Mouse (Mus musculus): ENCODE measurements at regions not wholly inside any gene's neighbourhood (a gene's known extent, or its start where the extent isn't known, plus 50 kb on each side); places are given as distances from the start of the nearest gene placed in this dataset.
A peak's percentile ranks its signal among the peaks of the same experiment; 100 is the strongest.

GRCm38 (mm10) chr2:75570246-75570645 lies 88.8 kb upstream of the Hnrnpa3 start:
- H3K36me3 ChIP-seq (ENCODE audit: control insufficient read depth, insufficient read depth, low read length), result no peaks in the 10 kb centered on the region
- WGBS, result 52% methylated on average over 2 of the region's 2 CpGs
- no peak overlapping the region for H3K4me3 ChIP-seq (ENCODE audit: low read depth, low read length)
- no peak overlapping the region for H3K27ac ChIP-seq (ENCODE audit: insufficient read depth, low read depth, low read length)
- no peaks in the 10 kb centered on the region for H3K4me1 ChIP-seq (ENCODE audit: control insufficient read depth, insufficient read depth, insufficient read length, low read length)
- H3K27me3 ChIP-seq (ENCODE audit: control insufficient read depth, insufficient read depth, low read length), result no peaks in the 10 kb centered on the region
- TF ChIP-seq POLR2A (IDR thresholded peaks at IDR 0.05; ENCODE audit: low read depth, low read length) (no peak), CTCF (IDR thresholded peaks at IDR 0.05; ENCODE audit: extremely low read depth, insufficient read length, insufficient replicate concordance, low read depth, low read length) (no peak)

- Histone ChIP-seq H3K36me3 (ENCODE audit: control insufficient read depth, insufficient read depth, low read length) (no peaks in the 10 kb centered on the region), H3K4me3 (ENCODE audit: low read depth, low read length) (peak overlapping the region; percentile 50), H3K4me1 (ENCODE audit: control insufficient read depth, insufficient read depth, insufficient read length, low read length) (no peaks in the 10 kb centered on the region), H3K27me3 (ENCODE audit: control insufficient read depth, insufficient read depth, low read length) (peaks cover 8% of the 10 kb centered on the region; the same call in 1 of the 2 replicates), H3K27ac (ENCODE audit: insufficient read depth, low read depth, low read length) (no peak overlapping the region)
- WGBS, result under 1% methylated on average over 16 of the region's 16 CpGs
- TF ChIP-seq POLR2A (IDR thresholded peaks at IDR 0.05; ENCODE audit: low read depth, low read length) (0 out of 2 replicates have a peak, but pooled peaks have one; percentile 18), CTCF (IDR thresholded peaks at IDR 0.05; ENCODE audit: extremely low read depth, insufficient read length, insufficient replicate concordance, low read depth, low read length) (no peak)
Observed at GRCm38 (mm10) chr2:75584975-75585374, 74.1 kb upstream of the Hnrnpa3 start.

GRCm38 (mm10) chr2:75588572-75588971 lies 70.5 kb upstream of the Hnrnpa3 start:
- Histone ChIP-seq H3K4me3 (ENCODE audit: low read depth, low read length) (no peak overlapping the region), H3K27ac (ENCODE audit: insufficient read depth, low read depth, low read length) (no peak overlapping the region), H3K4me1 (ENCODE audit: control insufficient read depth, insufficient read depth, insufficient read length, low read length) (no peaks in the 10 kb centered on the region), H3K27me3 (ENCODE audit: control insufficient read depth, insufficient read depth, low read length) (peaks cover 27% of the 10 kb centered on the region), H3K36me3 (ENCODE audit: control insufficient read depth, insufficient read depth, low read length) (no peaks in the 10 kb centered on the region)
- under 1% methylated on average over 6 of the region's 6 CpGs for WGBS
- TF ChIP-seq CTCF (IDR thresholded peaks at IDR 0.05; ENCODE audit: extremely low read depth, insufficient read length, insufficient replicate concordance, low read depth, low read length) (no peak), POLR2A (IDR thresholded peaks at IDR 0.05; ENCODE audit: low read depth, low read length) (no peak)

- no peak overlapping the region for H3K27ac ChIP-seq (ENCODE audit: insufficient read depth, low read depth, low read length)
- peaks cover 29% of the 10 kb centered on the region for H3K27me3 ChIP-seq (ENCODE audit: control insufficient read depth, insufficient read depth, low read length)
- TF ChIP-seq POLR2A (IDR thresholded peaks at IDR 0.05; ENCODE audit: low read depth, low read length), result no peak
- no peak for TF ChIP-seq CTCF (IDR thresholded peaks at IDR 0.05; ENCODE audit: extremely low read depth, insufficient read length, insufficient replicate concordance, low read depth, low read length)
- peak overlapping the region; percentile 4; the same call in 1 of the 2 replicates for H3K4me3 ChIP-seq (ENCODE audit: low read depth, low read length)
- H3K36me3 ChIP-seq (ENCODE audit: control insufficient read depth, insufficient read depth, low read length), result no peaks in the 10 kb centered on the region
- no peaks in the 10 kb centered on the region for H3K4me1 ChIP-seq (ENCODE audit: control insufficient read depth, insufficient read depth, insufficient read length, low read length)
- 11% methylated on average over 19 of the region's 19 CpGs for WGBS
Observed at GRCm38 (mm10) chr2:75589452-75589851, 69.6 kb upstream of the Hnrnpa3 start.

GRCm38 (mm10) chr2:75590175-75590574 lies 68.9 kb upstream of the Hnrnpa3 start:
- no peak overlapping the region for H3K27ac ChIP-seq (ENCODE audit: insufficient read depth, low read depth, low read length)
- TF ChIP-seq POLR2A (IDR thresholded peaks at IDR 0.05; ENCODE audit: low read depth, low read length) (no peak), CTCF (IDR thresholded peaks at IDR 0.05; ENCODE audit: extremely low read depth, insufficient read length, insufficient replicate concordance, low read depth, low read length) (peak; percentile 90)
- no peaks in the 10 kb centered on the region for H3K36me3 ChIP-seq (ENCODE audit: control insufficient read depth, insufficient read depth, low read length)
- H3K4me1 ChIP-seq (ENCODE audit: control insufficient read depth, insufficient read depth, insufficient read length, low read length), result no peaks in the 10 kb centered on the region
- WGBS, result 5% methylated on average over 10 of the region's 10 CpGs
- peaks cover 29% of the 10 kb centered on the region for H3K27me3 ChIP-seq (ENCODE audit: control insufficient read depth, insufficient read depth, low read length)
- H3K4me3 ChIP-seq (ENCODE audit: low read depth, low read length), result no peak overlapping the region

GRCm38 (mm10) chr2:75600511-75600910 lies 58.5 kb upstream of the Hnrnpa3 start:
- no peaks in the 10 kb centered on the region for H3K27me3 ChIP-seq (ENCODE audit: control insufficient read depth, insufficient read depth, low read length)
- 17% methylated on average over 5 of the region's 5 CpGs for WGBS
- no peak for TF ChIP-seq POLR2A (IDR thresholded peaks at IDR 0.05; ENCODE audit: low read depth, low read length)
- TF ChIP-seq CTCF (IDR thresholded peaks at IDR 0.05; ENCODE audit: extremely low read depth, insufficient read length, insufficient replicate concordance, low read depth, low read length), result no peak

GRCm38 (mm10) chr2:75603175-75603871 lies 55.7 kb upstream of the Hnrnpa3 start:
- H3K27me3 ChIP-seq (ENCODE audit: control insufficient read depth, insufficient read depth, low read length), result no peaks in the 10 kb centered on the region
- peaks cover 6% of the 10 kb centered on the region; the same call in 1 of the 2 replicates for H3K4me1 ChIP-seq (ENCODE audit: control insufficient read depth, insufficient read depth, insufficient read length, low read length)
- no peak overlapping the region for H3K27ac ChIP-seq (ENCODE audit: insufficient read depth, low read depth, low read length)
- TF ChIP-seq POLR2A (IDR thresholded peaks at IDR 0.05; ENCODE audit: low read depth, low read length) (no peak), CTCF (IDR thresholded peaks at IDR 0.05; ENCODE audit: extremely low read depth, insufficient read length, insufficient replicate concordance, low read depth, low read length) (peak; percentile 32; the same call in 1 of the 2 replicates)
- WGBS, result 22% methylated on average over 26 of the region's 26 CpGs
- no peaks in the 10 kb centered on the region for H3K36me3 ChIP-seq (ENCODE audit: control insufficient read depth, insufficient read depth, low read length)
- peak overlapping the region; percentile 59 for H3K4me3 ChIP-seq (ENCODE audit: low read depth, low read length)

More at GRCm38 (mm10) chr2:75600511-75600910, 58.5 kb upstream of the Hnrnpa3 start:
- H3K4me1 ChIP-seq (ENCODE audit: control insufficient read depth, insufficient read depth, insufficient read length, low read length), result peaks cover 6% of the 10 kb centered on the region; the same call in 1 of the 2 replicates
- H3K36me3 ChIP-seq (ENCODE audit: control insufficient read depth, insufficient read depth, low read length), result no peaks in the 10 kb centered on the region
- H3K4me3 ChIP-seq (ENCODE audit: low read depth, low read length), result no peak overlapping the region
- H3K27ac ChIP-seq (ENCODE audit: insufficient read depth, low read depth, low read length), result no peak overlapping the region

Measured in small intestine, adult 2 months (tissue).